11 mouse cellular contexts compared by ENCODE assay signal in genomic region chr5:117285266-117285665, GRCm38 (mm10). TPM values are rescaled to one million over a fixed set of nuclear protein-coding genes. Genes with fewer than 3 reads are reported as not detected.
DNase-seq lines count a peak whose midpoint lies in the region; ATAC-seq and TF ChIP-seq lines count a peak whose summit lies in the region.
"Had no signal": no experiment of that assay in that cellular context is flagged by ENCODE, and none has a peak within 500 bp of the region (broad histone marks: within the 10 kb centered on the region; RNA-seq: fewer than 3 reads in every experiment).

No protein-coding gene starts in this region.

- peaks cover 54% of the 10 kb centered on the region for H3K36me3 ChIP-seq in E14TG2a.4 (ENCODE audit: insufficient read depth, low read length)
- peaks cover 28% of the 10 kb centered on the region for H3K36me3 ChIP-seq in hindbrain, embryonic 15.5 days

- WGBS in hindbrain, embryonic 15.5 days = 69% methylated on average over 4 of the region's 4 CpGs

- H3K4me3 ChIP-seq in E14TG2a.4 (replicated peaks; ENCODE audit: low read length) = 0 out of 2 replicates have a peak overlapping the region, but pooled peaks have one; percentile 26
- H3K4me3 ChIP-seq in hindbrain, embryonic 15.5 days = no peak overlapping the region

- H3K27ac ChIP-seq in hindbrain, embryonic 15.5 days (replicated peaks) = no peak overlapping the region
- H3K27ac ChIP-seq: embryonic facial prominence, embryonic 15.5 days; lung, embryonic 15.5 days had no signal

- peak; percentile 34 for DNase-seq in kidney, adult 18-20 months
- DNase-seq in kidney, postnatal 14 days = no peak
- DNase-seq in 3T3-L1 (ENCODE audit: low read depth, low spot score) = peak; percentile 59
- no peak for DNase-seq in gastrocnemius, postnatal 4 days (ENCODE audit: low spot score in 2 of 2)
- no peak for DNase-seq in urinary bladder, postnatal 36 days (ENCODE audit: low spot score in 2 of 2)
- no peak for DNase-seq in left cerebral cortex, postnatal 10 days (ENCODE audit: extremely low spot score in 1 of 2, low spot score in 2 of 2)
- DNase-seq: cerebellum, adult 9-10 months had no signal

- peak overlapping the region; percentile 74 for H3K4me2 ChIP-seq in hindbrain, embryonic 15.5 days

- H3K27me3 ChIP-seq in E14TG2a.4 (ENCODE audit: insufficient read depth, low read length) = peaks cover 4% of the 10 kb centered on the region; the same call in 1 of the 2 replicates
- no peaks in the 10 kb centered on the region for H3K27me3 ChIP-seq in hindbrain, embryonic 15.5 days
- H3K27me3 ChIP-seq: embryonic facial prominence, embryonic 15.5 days; lung, embryonic 15.5 days had no signal

- ATAC-seq in hindbrain, embryonic 15.5 days (ENCODE audit: low FRiP score, low read depth) = no peak

- H3K4me1 ChIP-seq in E14TG2a.4 (replicated peaks; ENCODE audit: low read depth, low read length) = peaks cover 62% of the 10 kb centered on the region
- H3K4me1 ChIP-seq in hindbrain, embryonic 15.5 days (replicated peaks) = peaks cover 36% of the 10 kb centered on the region

- no peaks in the 10 kb centered on the region for H3K9me3 ChIP-seq in E14TG2a.4 (ENCODE audit: low read length)
- no peaks in the 10 kb centered on the region for H3K9me3 ChIP-seq in hindbrain, embryonic 15.5 days
- H3K9me3 ChIP-seq: embryonic facial prominence, embryonic 15.5 days; lung, embryonic 15.5 days had no signal

- TF ChIP-seq CTCF in E14TG2a.4 (conservative IDR thresholded peaks at IDR 0.05; ENCODE audit: low read length) = no peak

- intact Hi-C loops in left cerebral cortex, postnatal 10 days (cut with DNase I) = no loop called here

- H3K9ac ChIP-seq in hindbrain, embryonic 15.5 days = no peak overlapping the region
- H3K9ac ChIP-seq: embryonic facial prominence, embryonic 15.5 days; lung, embryonic 15.5 days had no signal

RNA-seq across cellular contexts. Expression of gene Pebp1, which starts 2.2 kb away (rescaled TPM):
- polyA plus RNA-seq in hindbrain, embryonic 15.5 days (2015; fragmentation: Nextera tagmentation; extraction: Ambion mirVana) = 1,065 and 1,090 TPM in 2 replicates
- 100 to 1,000 TPM; 301 to 327 TPM for total RNA-seq in gastrocnemius, postnatal 4 days (2021)
- total RNA-seq in left cerebral cortex, postnatal 10 days (2021) = 100 to 1,000 TPM; 838 to 843 TPM

RNA-seq across cellular contexts. Expression of gene Vsig10, which starts 33.6 kb away (rescaled TPM):
- 1.3 and 2.4 TPM in 2 replicates for polyA plus RNA-seq in hindbrain, embryonic 15.5 days (2015; fragmentation: Nextera tagmentation; extraction: Ambion mirVana)
- 10 to 100 TPM in 1 of 2 experiments, 1 to 10 TPM in 1; 9.7 to 11.7 TPM for total RNA-seq in gastrocnemius, postnatal 4 days (2021)
- 1 to 10 TPM; 2.0 to 2.2 TPM for total RNA-seq in left cerebral cortex, postnatal 10 days (2021)

Comparison
In these comparisons a context has a peak if more than half of its experiments do, and no peak if none do; other contexts are left out.
1. DNase-seq: peak in kidney, adult 18-20 months (single experiment) and 3T3-L1 (single experiment); none in kidney, postnatal 14 days (single experiment), gastrocnemius, postnatal 4 days (0 of 2), urinary bladder, postnatal 36 days (0 of 2) and left cerebral cortex, postnatal 10 days (0 of 2).